In the genomic region with DNA sequence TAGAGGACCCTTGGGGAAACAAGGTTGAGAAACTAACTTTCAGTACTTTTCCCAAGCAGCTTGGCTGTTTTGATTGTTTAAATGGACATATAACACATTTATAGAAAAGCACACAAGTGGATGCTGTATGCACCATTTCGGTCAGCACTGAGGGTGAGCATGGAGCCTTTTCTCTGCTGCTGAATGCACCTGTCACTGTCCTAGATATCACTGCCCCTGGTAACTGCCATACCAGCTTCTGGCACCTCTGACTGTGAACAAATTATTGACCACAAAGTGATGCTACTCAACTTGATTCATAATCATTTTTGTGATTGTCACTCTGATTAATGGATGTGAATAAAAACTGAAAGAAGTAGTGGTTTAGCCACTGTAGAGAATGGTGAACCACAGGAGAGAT, we compare ENCODE assay signal across 26 mouse cellular contexts.
"Had no signal": no experiment of that assay in that cellular context is flagged by ENCODE, and none has a peak within 500 bp of the region (broad histone marks: within the 10 kb centered on the region; RNA-seq: fewer than 3 reads in every experiment).

No protein-coding gene starts in this region.

- DNase-seq: cerebellum, adult 8-10 months; cerebellum, adult 9-10 months; cerebellum, adult 9-11 months; cerebellum, postnatal 10 days; cerebellum, postnatal 14 days; cerebellum, postnatal 25 days; cerebellum, postnatal 36 days; embryo, embryonic 11 days; forebrain, postnatal 0 days; gastrocnemius, adult 2 months; gastrocnemius, postnatal 10 days; gastrocnemius, postnatal 14 days; gastrocnemius, postnatal 25 days; gastrocnemius, postnatal 36 days; heart, adult 11 months; heart, adult 18-20 months; heart, adult 2 months had no signal

- H3K36me3 ChIP-seq: forebrain, embryonic 15.5 days had no signal

- H3K4me2 ChIP-seq: embryonic facial prominence, embryonic 12.5 days; embryonic facial prominence, embryonic 13.5 days; embryonic facial prominence, embryonic 15.5 days; forebrain, embryonic 12.5 days; forebrain, embryonic 13.5 days; forebrain, embryonic 15.5 days had no signal

- H3K4me3 ChIP-seq: embryonic facial prominence, embryonic 10.5 days; embryonic facial prominence, embryonic 12.5 days; embryonic facial prominence, embryonic 13.5 days; embryonic facial prominence, embryonic 15.5 days; erythroblast, embryonic 14.5 days; forebrain, embryonic 10.5 days; forebrain, embryonic 12.5 days; forebrain, embryonic 13.5 days; forebrain, embryonic 15.5 days; gastrocnemius, adult 2 months; heart, adult 2 months had no signal

- H3K27me3 ChIP-seq: embryonic facial prominence, embryonic 12.5 days; embryonic facial prominence, embryonic 13.5 days; embryonic facial prominence, embryonic 15.5 days; forebrain, embryonic 12.5 days; forebrain, embryonic 13.5 days; forebrain, embryonic 15.5 days had no signal
